Mouse (Mus musculus) lung, embryonic 14.5 days (tissue): Measurements from ENCODE around the gene Faap24. TPM values are rescaled to one million over a fixed set of nuclear protein-coding genes. Genes with fewer than 3 reads are reported as not detected.
A peak's percentile ranks its signal among the peaks of the same experiment; 100 is the strongest.

Experiments used
- ATAC-seq: fragments of 200-750 bp; cut with Nextera tagmentation; 2 replicates; pipeline ENCODE4 v1.8.0; 2017; ENCODE audit warnings: mild to moderate bottlenecking, moderate TSS enrichment, moderate library complexity; ENCODE audit not compliant: insufficient read depth
- DNase-seq: peaks from one replicate; pipeline ENCODE4 v3.0.0-alpha.2; 2015
- H3K27ac ChIP-seq: fragments of 300-500 bp; sonication (generic); 2 replicates; pipeline ENCODE4 v1.5.1; 2014; ENCODE audit warnings: low read depth, mild to moderate bottlenecking, moderate library complexity
- H3K27me3 ChIP-seq: fragments of 300-500 bp; sonication (generic); 2 replicates; pipeline ENCODE4 v1.6.1; 2014; ENCODE audit warnings: low read length, control low read depth; ENCODE audit not compliant: insufficient read depth
- H3K36me3 ChIP-seq: fragments of 300-500 bp; sonication (generic); 2 replicates; pipeline ENCODE4 v1.6.1; 2014; ENCODE audit warnings: control low read depth; ENCODE audit not compliant: insufficient read depth
- H3K4me1 ChIP-seq: fragments of 300-500 bp; sonication (generic); 2 replicates; pipeline ENCODE4 v1.6.1; 2014; ENCODE audit warnings: antibody characterized with exemption, control low read depth; ENCODE audit not compliant: insufficient read depth
- H3K4me2 ChIP-seq: fragments of 300-500 bp; sonication (generic); 2 replicates; pipeline ENCODE4 v1.6.1; 2014; ENCODE audit warnings: mild to moderate bottlenecking
- H3K4me3 ChIP-seq: fragments of 300-500 bp; sonication (generic); 2 replicates; pipeline ENCODE4 v1.5.1; 2014; ENCODE audit warnings: low read depth, low read length
- H3K9ac ChIP-seq: fragments of 300-500 bp; sonication (generic); 2 replicates; pipeline ENCODE4 v1.6.1; 2014
- H3K9me3 ChIP-seq: fragments of 300-500 bp; sonication (generic); 2 replicates; pipeline ENCODE4 v1.6.1; 2016; ENCODE audit warnings: low read depth, low read length, control low read depth
- CTCF ChIP-seq: IDR thresholded peaks from 2 replicates; pipeline ENCODE4 v1.5.1; 2016; ENCODE audit warnings: antibody characterized with exemption, low read depth
- WGBS: fragments of 180-500 bp; shearing (Covaris S2); extraction: QIAGEN DNeasy Blood & Tissue Kit; methylation state at CpG from one replicate; pipeline ENCODE4 v1.1.7; 2014; 5-methylcytosine and 5-hydroxymethylcytosine counted together
- polyA plus RNA-seq: library from polyadenylated mRNA; unstranded; fragments of >200 nt; fragmentation: Nextera tagmentation; extraction: Ambion mirVana; gene quantifications from 2 replicates; pipeline ENCODE4 v1.2.1, GENCODE M21; 2014

The Faap24 gene
- polyA plus RNA-seq, 1 experiment from 2014 or later = 20.2 TPM

DNA sequence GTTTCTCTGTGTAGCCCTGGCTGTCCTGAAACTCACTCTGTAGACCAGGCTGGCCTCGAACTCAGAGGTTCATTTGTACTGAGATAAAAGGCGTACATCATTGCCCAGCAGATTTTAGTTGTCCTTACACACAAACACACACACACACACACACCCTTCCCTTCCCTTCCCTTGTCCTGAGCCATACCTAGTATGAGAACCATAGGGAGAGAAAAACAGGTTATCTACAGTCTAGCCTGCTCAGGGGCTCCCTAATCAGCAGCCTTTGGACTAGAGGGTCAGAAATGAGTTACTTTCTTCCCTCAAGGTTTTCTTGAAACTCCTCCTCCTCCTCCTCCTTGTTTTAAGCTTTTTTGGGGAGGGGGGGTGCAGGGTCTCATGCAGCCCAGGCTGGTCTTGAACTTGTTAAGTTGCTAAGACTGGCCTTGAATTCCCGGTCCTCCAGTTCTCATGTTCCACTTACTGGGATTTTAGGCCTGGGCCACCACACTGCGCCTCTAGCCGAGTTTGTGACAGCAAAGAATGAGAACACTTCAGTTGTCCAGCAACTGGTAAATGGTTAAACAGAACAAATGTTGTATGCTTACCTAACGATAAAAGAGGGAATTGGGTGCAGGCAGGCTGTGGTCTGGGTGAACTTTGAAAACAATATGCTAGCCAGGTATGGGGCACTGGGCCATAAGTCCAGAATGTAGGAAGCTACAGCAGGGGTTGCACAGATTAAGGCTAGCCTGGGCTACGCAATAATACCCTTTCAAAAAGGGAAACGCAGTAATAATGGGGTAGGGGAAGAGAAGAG is 46.6 kb downstream of the Faap24 start:
- ATAC-seq (no peak), DNase-seq (no peak)
- Histone ChIP-seq H3K36me3 (no peaks in the 10 kb centered on the region), H3K9ac (no peak overlapping the region), H3K27me3 (no peaks in the 10 kb centered on the region), H3K9me3 (no peaks in the 10 kb centered on the region), H3K4me1 (no peaks in the 10 kb centered on the region), H3K4me3 (no peak overlapping the region), H3K27ac (no peak overlapping the region), H3K4me2 (no peak overlapping the region)
- no peak for TF ChIP-seq CTCF
- 73% methylated on average over 8 of the region's 8 CpGs for WGBS

DNA sequence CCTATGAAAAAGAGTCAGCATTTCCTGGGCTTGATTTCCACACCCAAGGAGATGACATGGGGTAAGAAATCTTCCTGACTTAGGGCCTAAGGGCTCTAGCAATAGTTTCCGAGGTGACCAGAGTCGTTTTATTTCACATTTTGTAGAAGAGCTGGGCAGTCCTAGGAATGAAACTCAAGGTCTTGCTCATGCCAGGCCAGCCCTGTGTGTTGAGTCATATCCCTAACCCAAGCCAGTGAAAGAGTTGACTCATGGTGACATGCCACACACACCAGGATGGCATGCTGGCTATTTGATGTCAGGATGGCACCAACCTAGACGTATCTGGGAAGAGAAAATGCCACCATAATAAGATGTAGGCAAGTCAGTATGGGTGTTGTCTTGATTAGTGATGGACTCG is 47.6 kb downstream of the Faap24 start:
- Histone ChIP-seq H3K36me3 (no peaks in the 10 kb centered on the region), H3K4me3 (no peak overlapping the region), H3K4me2 (no peak overlapping the region), H3K9me3 (no peaks in the 10 kb centered on the region), H3K4me1 (no peaks in the 10 kb centered on the region), H3K27me3 (no peaks in the 10 kb centered on the region), H3K9ac (no peak overlapping the region), H3K27ac (no peak overlapping the region)
- ATAC-seq = no peak
- no peak for TF ChIP-seq CTCF
- no peak for DNase-seq
- 85% methylated on average over 4 of the region's 4 CpGs for WGBS

DNA sequence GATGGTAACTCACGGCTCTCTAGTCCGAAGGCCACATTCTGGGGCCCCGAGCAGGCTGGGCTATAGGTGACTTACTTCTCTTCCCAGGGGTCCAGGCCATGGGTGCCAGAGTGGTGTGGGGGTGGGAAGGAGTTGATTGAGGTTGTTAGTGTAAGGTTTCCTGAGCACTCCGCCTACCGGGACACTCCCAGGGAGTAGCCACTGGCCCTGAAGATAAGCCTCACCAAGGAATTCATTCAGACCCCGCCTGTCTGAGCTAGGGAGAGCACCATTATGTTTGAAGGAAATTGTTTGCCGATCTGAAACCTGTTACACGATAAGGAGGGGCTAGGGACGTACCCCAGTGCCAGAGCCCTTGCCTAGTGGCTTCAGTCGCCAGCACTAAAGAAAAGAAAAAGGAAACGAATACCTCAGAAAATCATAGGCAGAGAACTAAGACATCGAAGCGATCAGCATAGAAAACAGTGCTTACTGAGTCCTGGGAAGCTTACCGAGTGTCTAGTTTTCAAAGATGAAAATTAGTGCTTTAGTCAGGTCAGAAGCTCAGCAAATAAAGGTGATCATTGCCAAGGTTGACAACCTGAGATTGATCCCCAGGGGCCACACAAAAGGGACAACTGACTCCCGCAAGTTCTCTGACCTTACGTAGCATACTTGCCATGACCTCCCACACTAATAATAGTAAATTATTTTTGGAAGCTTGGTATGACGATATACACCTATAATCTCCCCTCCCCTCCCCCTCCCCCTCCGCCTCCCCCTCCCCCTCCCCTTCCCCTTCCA is 48.5 kb downstream of the Faap24 start:
- TF ChIP-seq CTCF = no peak
- WGBS = 46% methylated on average over 18 of the region's 18 CpGs
- no peak for DNase-seq
- Histone ChIP-seq H3K4me3 (no peak overlapping the region), H3K4me2 (no peak overlapping the region), H3K36me3 (no peaks in the 10 kb centered on the region), H3K9ac (no peak overlapping the region), H3K27ac (no peak overlapping the region), H3K4me1 (no peaks in the 10 kb centered on the region), H3K9me3 (no peaks in the 10 kb centered on the region), H3K27me3 (no peaks in the 10 kb centered on the region)
- ATAC-seq = peak; percentile 31; the same call in 1 of the 2 replicates

DNA sequence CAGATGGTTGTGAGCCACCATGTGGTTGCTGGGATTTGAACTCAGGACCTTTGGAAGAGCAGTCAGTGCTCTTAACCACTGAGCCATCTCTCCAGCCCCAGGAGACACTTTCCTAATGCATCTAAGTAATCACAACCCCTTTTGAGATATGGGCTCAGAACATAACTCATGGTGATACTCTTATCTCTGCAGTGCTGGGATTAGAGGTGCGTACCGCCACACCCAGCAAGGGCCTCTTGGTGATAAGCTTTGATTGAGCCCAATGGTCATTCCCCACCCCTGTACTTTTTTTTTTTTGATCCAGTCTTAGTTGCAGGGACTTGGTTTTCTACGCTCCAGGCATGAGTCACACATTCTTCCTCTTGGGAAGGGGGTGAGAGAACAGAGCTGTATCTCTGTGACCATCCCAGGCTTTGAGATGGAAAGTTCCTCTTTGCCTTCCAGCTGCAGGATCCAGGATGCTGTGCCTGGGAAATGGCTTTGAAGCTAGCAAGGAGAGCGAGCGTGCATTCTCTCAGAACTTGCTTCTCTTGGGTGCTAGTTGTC is 51.8 kb downstream of the Faap24 start:
- Histone ChIP-seq H3K4me1 (no peaks in the 10 kb centered on the region), H3K9ac (no peak overlapping the region), H3K4me2 (no peak overlapping the region), H3K9me3 (no peaks in the 10 kb centered on the region), H3K27ac (no peak overlapping the region), H3K27me3 (no peaks in the 10 kb centered on the region), H3K36me3 (no peaks in the 10 kb centered on the region), H3K4me3 (no peak overlapping the region)
- ATAC-seq (no peak), DNase-seq (no peak)
- WGBS = 87% methylated on average over 5 of the region's 5 CpGs
- TF ChIP-seq CTCF = no peak

DNA sequence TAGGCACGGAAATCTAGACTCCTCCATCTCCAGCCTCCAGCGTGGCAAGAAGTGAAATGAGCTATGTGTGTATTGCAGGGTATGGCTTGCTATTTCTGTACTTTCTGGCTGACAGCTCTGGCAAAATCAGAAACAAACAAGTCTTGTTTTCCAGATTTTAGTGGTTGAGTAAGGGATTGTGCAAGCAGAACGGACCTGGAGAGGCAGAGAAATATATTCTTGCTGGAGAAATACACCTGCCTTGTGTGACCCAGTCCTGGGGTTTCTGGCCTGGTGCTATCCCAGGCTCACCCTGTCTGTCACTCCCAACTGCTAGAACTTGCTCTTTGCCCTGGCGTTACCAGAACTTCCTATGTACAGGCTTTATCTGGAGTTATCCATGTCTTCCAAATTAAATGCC is 54.1 kb downstream of the Faap24 start:
- Histone ChIP-seq H3K9me3 (no peaks in the 10 kb centered on the region), H3K36me3 (no peaks in the 10 kb centered on the region), H3K27me3 (no peaks in the 10 kb centered on the region), H3K4me2 (no peak overlapping the region), H3K27ac (no peak overlapping the region), H3K4me3 (no peak overlapping the region), H3K4me1 (no peaks in the 10 kb centered on the region), H3K9ac (no peak overlapping the region)
- no peak for DNase-seq
- TF ChIP-seq CTCF = no peak
- whole genome bisulfite sequencing = 44% methylated on average over 4 of the region's 4 CpGs
- no peak for ATAC-seq

Other genes starting within 250 kb of the Faap24 start
- gene Slc7a10, start 210.5 kb downstream of the Faap24 start, polyA plus RNA-seq = 1.4 and 1.8 TPM in 2 replicates
- gene Lrp3, start 181.3 kb downstream of the Faap24 start, polyA plus RNA-seq = 8.2 and 11.2 TPM in 2 replicates
- 15.9 and 16.1 TPM in 2 replicates for gene Gpatch1, start 78.4 kb downstream of the Faap24 start, polyA plus RNA-seq
- 3.0 and 3.6 TPM in 2 replicates for gene Rhpn2, start 62.7 kb downstream of the Faap24 start, polyA plus RNA-seq
- gene Cep89, start 199 bp upstream of the Faap24 start, polyA plus RNA-seq = 47.9 and 49.4 TPM in 2 replicates
- gene Slc7a9, start 52.0 kb upstream of the Faap24 start, polyA plus RNA-seq = 0.49 and 0.67 TPM in 2 replicates
- gene Tdrd12, start 140.9 kb upstream of the Faap24 start, polyA plus RNA-seq = 0.30 and 0.75 TPM in 2 replicates
- 53.9 and 54.9 TPM in 2 replicates for gene Nudt19, start 159.5 kb upstream of the Faap24 start, polyA plus RNA-seq
- gene Rgs9bp, start 188.7 kb upstream of the Faap24 start, polyA plus RNA-seq = 0.24 and 0.36 TPM in 2 replicates
- gene Ankrd27, start 189.4 kb upstream of the Faap24 start, polyA plus RNA-seq = 38.1 and 38.8 TPM in 2 replicates